Mouse (Mus musculus): ENCODE measurements around the gene Vkorc1.
"Not testable (repeated sequence)": the region's sequence is repeated elsewhere in the genome, so short reads cannot be mapped to it uniquely, and the experiment has no call there.

Gene Vkorc1
- long read RNA-seq, experiment 1, transcript Vkorc1-201 (3 exons, 748 nt): major isoform, 113 of 115 reads
- long read RNA-seq, experiment 1, partial matches to known transcripts: 2 of 115 reads
- long read RNA-seq, experiment 1, other reads (novel, unspliced or antisense): 0 of 115 reads
- long read RNA-seq, experiment 2, transcript Vkorc1-201 (3 exons, 748 nt): major isoform, 122 of 122 reads
- long read RNA-seq, experiment 2, partial matches to known transcripts: 0 of 122 reads
- long read RNA-seq, experiment 2, other reads (novel, unspliced or antisense): 0 of 122 reads

DNA sequence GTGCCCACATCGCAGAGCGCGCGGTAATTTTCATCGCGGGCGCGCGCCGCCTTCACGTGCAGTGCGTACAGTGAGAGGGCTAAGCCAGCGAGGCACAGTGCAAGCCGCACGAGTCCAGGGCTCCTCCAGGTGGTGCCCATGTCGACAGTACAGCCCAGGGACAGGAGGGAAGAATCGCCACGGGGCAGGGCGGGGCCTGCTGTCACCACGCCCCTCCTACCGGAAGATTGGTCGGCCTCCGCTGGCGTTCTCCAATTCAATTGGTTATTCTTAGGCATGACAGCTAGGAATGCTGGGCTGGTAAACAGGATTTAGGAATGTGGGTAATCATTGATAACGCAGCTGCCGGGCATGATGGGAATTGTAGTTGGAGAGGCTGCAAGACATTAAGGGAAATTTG, at the start of gene Vkorc1, which contains the start of gene Gm21974:
TSS of gene Vkorc1 (minus strand) at position 176 of the 400 bp plus-strand sequence.
TSS of gene Gm21974 (minus strand) at position 13 of the 400 bp plus-strand sequence.
- intact Hi-C loops (cut with DNase I): no loop called here

DNA sequence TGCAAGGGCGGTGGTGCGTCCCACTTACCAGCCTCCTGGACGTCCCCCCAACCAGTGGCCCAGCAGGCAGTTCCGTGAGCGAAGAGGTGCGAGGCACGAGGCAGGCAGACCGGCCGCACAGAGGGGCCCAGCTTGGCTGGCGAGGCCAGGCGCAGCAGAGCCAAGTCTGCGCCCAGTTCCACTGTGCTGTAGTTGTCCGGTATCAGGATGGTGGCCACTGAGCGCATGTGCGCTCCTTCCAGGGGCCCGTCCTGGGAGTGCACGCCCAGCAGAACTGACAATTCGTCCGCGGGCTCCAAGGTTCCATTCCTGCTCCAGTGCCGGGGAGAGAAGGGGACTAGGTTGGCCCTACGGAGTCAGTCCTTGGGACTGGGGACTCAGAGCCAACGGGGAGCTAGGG, 49.2 kb upstream of the Vkorc1 start:
- intact Hi-C loops (cut with DNase I): no loop called here

DNA sequence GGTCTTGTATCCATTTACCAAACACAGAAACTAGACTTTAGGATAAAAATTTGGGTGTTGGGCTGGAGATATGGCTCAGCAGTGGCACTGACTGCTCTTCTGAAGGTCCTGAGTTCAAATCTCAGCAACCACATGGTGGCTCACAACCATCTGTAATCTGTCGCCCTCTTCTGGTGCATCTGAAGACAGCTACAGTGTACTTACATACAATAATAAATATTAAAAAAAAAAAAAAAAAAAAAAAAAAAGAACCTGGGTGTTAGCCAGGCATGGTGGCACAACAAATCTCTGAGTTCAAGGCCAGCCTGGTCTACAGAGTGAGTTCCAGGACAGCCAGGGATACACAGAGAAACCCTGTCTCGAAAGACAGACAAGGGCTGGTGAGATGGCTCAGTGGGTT, 46.7 kb upstream of the Vkorc1 start:
- intact Hi-C loops (cut with DNase I): not testable (repeated sequence)

DNA sequence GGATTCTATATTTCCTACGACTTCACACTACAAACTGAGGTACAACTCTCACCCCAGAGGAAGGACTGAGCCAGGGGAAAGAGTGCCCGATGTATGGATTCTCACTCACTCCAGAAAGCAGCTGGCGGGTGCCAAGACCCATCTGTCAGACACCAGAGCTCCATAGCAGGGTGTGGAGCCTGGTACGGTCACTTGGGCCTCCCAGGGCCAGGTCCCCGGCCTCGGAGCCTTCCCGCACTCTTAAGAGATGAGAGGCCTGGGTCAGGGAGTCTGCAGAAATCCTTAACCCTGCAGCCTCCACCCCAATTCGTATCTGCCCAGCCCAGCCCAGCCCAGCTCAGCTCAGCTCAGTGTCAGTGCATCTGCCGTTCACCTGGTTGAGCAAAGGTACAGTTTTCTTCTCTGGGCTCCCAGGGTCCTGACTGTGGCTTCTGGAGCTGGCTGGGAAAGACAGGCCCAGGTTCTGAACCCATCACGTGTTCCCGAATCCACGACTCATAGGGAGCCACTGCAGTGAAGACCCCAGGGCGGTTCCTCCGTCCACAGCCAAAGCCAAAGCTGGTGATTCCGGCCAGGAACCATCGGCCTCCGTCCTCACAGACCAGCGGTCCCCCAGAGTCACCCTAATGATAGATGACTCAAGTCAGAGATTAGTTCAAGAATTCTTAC, 40.9 kb upstream of the Vkorc1 start:
- intact Hi-C loops (cut with DNase I): no loop called here

DNA sequence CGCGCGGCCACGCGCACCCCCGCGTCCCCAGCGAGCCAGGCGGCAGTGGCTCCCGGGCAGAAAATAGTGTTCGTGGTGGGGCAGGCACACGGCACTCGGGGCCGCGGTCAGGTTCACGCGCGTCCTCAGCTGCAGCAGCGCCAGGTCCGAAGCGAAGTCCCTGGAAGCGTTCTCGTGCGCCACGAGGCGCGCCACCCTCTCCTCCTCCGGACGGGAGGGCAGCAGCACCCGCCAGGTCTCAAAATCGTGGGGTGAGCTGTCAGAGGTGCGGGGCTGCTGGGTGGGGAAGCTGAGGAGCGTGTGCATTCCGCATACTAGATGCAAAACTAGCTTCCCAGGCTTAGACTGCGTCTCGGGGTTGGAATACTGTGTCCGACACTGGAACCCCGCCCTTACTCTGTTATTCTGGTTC, 40.3 kb upstream of the Vkorc1 start:
- intact Hi-C loops (cut with DNase I): no loop called here

DNA sequence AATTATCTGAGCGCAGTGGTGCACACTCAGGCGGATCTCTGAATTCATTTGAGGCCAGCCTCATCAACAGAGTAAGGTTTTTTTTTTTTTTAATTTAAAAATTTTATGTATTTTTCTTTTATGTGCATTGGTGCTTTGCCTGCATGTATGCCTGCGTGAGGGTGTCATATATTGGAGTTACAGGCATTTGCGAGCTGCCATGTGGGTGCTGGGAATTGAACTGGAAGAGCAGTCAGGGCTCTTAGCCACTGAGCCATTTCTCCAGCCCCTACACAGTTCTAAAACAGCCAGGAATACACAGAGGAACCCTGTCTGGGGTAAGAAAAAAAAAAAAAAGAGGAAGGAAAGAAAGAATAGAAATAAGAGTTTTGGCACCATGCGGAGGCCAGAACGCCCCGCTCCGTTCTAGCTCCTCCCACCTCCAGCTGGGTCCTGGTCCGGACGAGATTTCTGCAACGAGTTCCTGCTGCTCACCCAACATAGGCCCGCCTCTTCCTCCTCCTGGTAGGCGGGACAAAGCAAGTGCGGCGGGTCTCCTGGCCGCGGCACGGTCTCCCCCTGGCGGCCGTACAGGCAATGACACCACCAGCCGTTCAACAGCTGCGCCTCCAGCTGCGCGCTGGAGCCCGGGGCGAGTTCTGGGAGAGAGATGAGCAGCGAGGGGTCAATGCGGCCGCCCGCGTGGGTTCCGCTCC, 39.8 kb upstream of the Vkorc1 start:
- intact Hi-C loops (cut with DNase I): no loop called here

DNA sequence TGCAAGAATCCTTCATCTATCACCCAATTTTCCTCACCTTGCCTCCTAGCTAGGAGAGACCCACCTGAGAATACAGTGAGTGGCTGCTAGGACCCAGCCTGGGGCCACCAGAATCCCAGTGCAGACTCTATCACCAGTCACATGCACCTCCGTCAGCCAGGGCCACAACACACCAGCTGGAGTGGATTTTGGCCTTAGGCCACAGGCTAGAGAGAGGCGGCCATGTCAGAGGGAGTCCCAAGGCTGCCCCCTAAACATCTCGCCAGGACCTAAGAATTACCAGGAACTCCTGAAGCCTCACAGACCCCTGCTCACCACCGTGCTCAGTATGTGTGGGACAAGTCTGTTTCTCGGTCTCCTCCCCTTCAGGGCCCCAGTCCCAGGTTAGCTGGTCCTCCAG, 38.7 kb upstream of the Vkorc1 start:
- intact Hi-C loops (cut with DNase I): no loop called here

DNA sequence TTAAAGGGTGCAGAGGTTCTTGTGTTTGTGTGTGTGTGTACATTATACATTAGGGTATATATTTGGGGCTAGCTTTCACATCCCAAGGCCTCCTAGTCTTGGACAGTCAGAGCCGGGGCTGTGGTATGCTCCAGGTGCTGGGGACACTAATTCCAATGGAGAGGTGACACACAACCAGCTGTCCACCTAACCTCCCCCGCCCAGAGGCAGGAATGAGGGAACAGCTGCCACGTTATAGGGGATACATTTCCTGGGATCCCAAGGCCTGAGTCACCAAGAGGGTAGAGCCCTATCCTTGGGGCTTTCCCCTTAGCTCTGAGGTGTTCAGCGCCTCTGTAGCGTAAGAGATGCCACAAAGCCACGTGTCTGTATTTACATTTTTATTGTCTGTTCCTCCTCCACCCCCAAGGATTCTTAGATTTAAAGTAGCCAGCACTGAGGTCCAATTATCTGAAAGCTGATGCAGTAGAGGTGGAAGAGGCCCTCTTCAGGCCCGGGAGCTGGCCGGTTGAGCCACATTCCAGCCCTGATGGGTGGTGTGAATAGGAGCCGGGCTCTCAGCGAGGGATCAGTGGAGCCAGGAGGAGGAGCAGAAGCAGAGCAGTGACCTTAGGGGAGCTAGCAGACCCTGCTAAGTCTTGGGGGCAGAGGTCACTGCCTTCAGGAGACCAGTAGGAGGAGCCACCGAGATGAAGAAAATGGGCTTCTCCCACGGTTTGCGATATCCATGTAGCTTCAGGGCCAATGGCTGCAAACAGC, 37.0 kb upstream of the Vkorc1 start:
- intact Hi-C loops (cut with DNase I): no loop called here

DNA sequence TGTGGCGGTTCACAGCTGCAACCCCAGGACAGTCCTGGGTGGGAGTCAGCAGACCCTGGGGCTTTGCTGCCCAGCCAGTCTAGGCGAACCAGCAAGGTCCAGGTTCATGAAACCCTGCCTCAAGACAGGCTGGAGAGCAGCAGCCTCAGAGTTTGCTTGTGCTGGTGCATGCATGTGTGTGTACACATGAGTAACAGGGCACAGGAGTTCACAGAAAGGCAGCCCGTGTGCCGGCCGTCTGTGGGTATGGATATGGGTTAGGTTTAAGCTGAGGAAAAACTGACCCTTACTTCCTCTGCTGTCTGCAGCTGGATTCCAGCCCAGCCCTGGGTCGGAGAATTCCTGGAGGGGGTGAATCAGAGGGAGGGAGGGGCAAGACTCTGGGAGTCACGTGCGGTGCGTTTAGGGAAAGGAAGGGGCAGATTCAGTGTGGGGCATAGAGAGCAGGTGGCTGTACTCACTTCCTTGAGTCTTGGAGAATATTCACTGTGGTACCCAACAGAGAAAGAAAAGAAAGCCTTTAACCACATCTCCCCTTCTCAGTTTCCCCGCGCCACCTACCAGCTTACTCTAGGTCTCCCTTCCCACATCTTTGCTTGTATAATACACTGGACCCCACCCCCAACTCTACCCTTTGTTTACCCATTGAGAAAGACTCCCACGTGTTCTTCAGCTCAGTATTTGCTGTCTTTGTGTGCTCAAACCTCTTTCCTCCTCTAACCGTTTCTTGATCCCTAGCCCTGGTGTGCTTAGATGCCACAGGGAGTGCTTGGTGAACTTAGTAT, 36.1 kb upstream of the Vkorc1 start:
- intact Hi-C loops (cut with DNase I): no loop called here

DNA sequence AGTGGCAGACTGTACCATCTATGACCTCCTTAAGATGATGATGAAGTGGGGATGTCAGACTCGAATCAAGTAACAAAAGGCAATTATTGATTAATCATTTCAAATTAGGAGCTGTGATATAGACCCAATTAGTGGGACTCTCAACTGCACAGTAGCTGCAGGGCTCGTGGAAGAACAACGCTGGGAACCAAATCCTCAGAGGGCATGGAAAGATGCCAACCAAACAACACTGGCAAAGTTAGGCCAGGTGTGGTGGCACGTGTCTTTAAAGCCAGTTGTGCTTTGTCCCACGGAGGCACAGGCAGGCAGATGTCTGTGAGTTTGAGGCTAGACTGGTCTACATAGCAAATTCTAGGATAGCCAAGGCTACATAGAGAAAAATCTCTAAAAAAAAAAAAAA, 35.2 kb upstream of the Vkorc1 start:
- intact Hi-C loops (cut with DNase I): no loop called here

DNA sequence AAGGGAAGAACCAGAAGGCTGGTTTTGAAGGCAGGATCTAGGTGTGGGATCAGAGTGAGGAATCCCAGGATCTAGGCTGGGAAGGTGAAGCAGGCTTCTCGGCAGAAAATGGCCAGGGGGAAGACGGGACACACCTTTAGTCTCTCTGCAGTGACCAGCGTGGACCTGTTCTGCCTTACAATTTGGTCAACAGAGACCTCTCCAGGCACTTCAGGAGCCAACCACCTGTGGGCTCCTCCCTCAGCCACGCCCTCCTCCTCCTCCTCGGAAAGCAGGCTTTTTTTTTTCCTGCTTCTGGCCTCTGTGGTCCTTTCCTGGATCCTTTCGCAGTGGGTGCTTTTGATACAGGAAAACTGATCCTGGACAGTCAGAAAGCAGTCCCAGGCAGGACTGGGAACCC, 34.5 kb upstream of the Vkorc1 start, which contains the start of gene Prss8:
TSS of gene Prss8 (minus strand) at position 182 of the 400 bp plus-strand sequence.
- intact Hi-C loops (cut with DNase I): no loop called here

DNA sequence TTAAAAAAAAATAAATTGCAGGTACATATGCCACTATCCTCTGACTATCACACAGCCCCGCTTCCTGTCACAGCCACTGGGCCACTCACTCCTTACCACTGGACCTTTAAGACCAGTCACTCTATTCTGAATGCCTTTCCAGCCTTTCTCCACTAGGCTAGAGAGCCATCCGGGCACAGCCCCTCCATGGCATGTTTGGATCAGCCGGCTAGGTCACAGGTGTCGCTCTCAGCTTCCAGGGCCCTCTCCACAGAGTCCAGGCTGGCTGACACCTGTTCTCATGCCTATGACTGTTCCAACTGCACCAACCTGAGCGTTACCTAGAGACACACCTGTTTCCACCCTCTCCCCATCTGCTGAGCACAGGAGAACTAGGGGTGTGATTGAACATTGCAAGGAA, 33.2 kb upstream of the Vkorc1 start:
- intact Hi-C loops (cut with DNase I): no loop called here

DNA sequence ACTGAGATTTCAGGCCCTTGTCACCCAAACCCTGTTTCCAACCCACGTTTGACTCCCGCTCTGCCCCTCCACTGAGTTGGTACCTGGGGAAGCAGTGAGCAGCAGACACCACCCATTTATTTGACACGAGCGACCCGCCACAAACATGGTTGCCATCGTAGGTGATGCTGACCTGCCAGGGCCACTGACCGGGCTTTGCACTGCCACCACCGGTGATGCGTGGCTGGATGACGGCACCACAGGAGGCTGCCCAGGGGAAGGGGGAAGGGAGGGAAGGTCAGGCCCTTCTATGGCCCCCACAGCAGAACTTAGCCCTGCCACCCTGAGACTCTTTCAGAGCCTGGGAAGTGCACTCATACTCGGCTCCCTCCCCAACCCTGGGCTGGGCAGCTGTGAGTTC, 32.3 kb upstream of the Vkorc1 start:
- intact Hi-C loops (cut with DNase I): no loop called here

DNA sequence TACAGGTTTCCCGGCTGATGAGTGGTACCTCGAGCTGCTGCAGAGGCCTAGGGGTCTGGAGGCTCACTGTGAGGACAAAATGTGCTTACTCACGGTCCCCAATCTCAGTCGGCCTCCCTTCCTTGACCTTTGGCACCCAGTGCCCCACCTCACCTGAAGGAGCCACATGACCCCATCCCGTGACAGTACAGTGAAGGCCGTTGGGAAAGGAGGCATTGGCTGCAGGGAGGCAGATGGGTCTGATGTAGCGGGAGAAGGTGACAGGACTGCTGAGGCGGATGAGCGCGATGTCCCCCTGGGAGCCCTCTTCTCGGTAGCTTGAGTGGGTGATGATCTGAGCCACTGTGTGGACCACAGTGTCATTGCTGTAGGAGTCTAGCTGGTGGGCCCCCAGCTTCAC, 31.4 kb upstream of the Vkorc1 start:
- intact Hi-C loops (cut with DNase I): no loop called here

DNA sequence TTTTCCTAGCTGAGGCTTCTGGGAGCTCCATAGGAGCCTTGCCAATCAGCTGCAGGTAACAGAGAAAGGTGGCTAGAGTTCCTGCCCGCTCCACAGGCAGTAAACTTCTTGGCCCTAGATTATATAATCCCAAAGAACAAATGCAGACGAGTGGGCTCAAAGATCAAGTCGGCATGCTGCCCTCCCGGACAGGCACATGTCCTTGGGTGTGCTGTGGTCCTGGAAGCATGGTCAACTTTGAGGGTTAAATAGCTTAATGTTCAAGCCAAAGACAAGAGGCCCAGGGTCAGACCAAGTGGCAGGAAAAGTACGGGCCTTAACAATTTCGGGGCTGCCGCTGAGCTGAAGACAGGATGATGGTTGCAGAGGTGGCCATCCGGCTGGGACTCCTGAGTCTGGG, 30.6 kb upstream of the Vkorc1 start:
- intact Hi-C loops (cut with DNase I): no loop called here

DNA sequence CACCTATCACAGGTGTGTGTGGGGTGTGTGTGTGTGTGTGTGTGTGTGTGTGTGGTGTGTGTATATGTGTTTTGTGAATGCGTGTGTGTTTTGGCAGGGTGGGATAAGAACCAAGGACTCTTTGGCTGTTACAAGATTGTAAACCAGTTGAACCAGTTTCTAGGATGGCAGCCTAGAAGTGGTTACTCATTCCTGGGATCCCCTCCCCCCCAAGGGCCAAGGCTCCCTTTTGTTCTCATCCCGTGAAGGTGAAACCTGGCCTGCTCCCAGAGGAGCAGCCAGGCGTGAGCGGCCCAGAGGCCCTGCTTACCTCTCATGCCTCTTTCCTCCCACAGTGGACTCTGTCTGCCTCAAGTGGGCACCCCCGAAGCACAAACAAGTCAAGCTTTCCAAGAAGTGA, 29.8 kb upstream of the Vkorc1 start:
- intact Hi-C loops (cut with DNase I): no loop called here

DNA sequence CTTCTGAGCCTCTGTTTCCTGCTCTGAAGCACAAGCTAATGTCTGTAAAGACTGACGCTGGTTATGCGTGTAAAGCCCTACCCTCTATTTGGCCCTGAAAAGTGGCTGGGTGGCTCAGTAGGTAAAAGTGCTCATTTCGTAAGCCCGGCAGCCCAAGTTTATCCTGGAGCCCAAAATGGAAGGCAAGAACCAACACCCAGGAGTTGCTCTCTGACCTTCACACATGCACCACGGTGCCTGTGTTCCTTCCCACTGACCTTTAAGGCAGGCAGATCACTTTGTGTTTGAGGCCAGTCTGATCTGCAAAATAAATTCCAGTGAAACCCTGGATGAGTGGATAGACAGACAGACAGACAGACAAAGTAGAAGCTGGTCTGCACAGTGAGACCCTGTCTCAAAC, 28.3 kb upstream of the Vkorc1 start:
- intact Hi-C loops (cut with DNase I): no loop called here

DNA sequence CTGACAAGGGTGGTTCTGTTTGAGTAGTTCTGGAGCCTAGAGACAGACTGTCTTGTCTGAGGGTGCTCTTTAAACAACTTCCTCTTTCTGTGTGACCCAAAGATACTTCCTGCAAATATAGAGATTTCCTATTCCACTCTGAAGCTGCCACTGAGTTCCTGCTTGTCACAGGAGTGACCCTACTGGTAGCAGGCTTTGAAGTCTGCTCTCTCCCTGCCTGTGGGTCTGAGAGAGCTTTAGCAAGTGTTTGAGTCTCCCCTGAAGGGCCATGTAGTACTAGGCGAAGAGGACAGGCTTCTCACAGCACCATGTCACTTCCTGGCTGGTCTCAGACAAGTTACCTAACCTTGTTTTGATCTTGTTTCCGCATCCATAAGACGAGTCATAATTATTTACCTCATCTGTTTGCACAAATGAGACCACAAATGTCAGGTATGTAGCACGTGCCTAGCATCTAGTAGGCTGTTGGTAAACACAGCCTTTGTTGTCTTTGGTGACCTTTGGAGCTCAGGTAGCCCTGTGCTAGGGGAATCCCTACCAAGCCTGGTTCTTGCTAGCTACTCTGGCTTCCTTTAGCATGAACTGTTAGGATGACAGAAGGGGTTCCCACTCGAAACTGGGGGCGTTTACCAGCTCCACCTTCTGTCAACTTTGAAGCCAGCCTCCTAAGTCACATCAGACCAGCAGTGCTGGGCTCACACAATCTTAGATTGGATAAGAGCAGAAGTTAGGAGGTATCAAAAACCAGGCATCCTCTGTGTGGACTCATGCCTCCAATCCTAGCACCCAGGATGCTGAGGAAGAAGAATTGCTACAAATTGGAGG, 27.2 kb upstream of the Vkorc1 start:
- intact Hi-C loops (cut with DNase I): no loop called here

DNA sequence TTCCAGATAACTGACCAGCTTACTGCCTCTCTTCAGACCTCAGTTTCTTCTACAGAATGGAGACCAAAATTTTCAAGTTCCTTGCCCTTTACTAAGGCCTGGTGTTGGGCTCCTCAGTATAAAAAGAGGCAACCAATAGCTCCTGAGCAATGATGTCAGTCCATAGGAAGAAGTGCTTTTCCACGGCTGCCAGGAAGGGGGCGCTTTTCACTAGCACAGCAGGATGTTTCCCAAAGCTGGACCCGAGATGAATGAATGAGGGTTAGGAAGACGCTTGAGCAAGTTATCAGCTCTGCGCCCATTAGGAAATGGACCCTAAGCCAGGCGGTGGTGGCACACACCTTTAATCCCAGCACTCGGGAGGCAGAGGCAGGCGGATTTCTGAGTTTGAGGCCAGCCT, 26.1 kb upstream of the Vkorc1 start:
- intact Hi-C loops (cut with DNase I): no loop called here

DNA sequence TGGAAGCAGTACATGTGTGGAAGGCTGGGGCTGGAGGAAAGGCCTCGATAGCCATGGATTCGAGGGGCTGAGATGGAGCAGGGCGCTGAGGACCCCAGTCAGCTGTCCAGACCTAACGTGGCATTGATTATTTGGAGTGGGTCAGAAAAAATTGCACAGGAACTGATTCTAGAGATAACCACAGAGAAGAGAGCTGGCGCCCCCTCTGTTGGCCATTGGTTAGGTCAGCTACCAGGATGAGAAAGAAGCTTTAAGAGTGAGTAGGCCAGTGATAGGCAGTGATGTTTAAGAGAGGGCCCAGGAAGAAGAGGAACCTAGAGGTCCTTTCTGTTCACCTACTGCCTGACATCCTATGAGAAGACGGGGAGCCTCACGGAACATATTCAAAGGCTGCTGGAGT, 23.9 kb upstream of the Vkorc1 start:
- intact Hi-C loops (cut with DNase I): no loop called here

Measured in adrenal gland (tissue).